8 mouse cellular contexts compared by ENCODE assay signal in the genomic region with DNA sequence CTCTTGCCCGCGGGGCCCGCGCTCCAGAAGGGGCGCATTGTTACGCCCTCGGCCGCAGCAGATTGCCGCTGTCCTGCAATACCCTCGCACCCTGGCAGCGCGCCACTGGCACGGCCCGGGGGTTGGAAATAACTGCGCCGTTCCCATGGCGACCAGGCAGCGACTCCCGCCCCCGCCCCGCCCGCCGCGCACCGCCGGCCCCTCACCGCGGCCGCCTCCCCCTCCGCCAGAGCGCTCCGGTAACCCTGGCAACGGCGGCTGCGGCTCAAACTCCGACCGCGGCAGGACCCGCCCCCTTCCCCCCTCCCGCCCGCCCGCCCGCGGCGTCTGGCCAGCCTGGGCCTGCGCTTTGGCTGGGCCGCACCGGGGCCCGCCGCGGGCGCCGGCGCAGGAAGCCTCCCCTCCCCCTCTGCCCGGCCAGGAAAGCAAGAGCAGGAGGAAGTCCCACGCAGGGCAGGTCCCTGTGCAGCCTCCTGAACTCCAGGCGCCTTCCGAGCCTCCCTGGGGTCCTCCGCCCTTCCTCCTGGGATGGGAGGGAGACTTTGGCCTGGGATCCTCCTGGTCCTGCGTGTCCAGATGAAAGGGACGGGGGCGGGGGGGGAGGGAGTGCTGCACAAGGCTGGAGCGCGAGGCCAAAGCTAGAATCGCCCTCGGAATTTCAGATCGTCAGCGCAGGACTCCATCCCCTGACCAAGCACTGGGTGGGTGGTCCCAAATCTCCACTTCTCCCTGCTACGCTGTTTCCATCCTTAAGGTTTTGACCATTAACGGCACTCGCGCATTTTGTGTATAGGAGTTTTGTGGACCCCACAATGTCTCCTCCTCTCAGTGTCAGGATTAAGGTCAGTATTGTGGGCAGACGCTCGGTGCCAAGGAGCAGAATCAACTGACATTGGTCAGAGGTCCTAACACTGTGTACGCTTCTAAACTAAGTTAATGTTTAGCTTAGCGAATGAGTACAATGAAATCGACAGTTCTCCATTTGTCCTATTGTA. TPM values are rescaled to one million over a fixed set of nuclear protein-coding genes. Genes with fewer than 3 reads are reported as not detected.
DNase-seq lines count a peak whose midpoint lies in the region; ATAC-seq lines count a peak whose summit lies in the region.

No protein-coding gene starts in this region.

- DNase-seq in embryonic facial prominence, embryonic 10.5 days (ENCODE audit: low spot score), result peak; percentile 99
- DNase-seq in heart, adult 8-10 months (ENCODE audit: low spot score), result peak; percentile 91
- DNase-seq in kidney, adult 9 months, result peak; percentile 95
- peak; percentile 90 for DNase-seq in liver
- DNase-seq in monocyte, adult 2 months (ENCODE audit: low read depth in 1 of 2, low spot score in 2 of 2), result peak; percentile 64 to 82
- peak; percentile 69 to 71 for DNase-seq in spleen, postnatal 14 days (ENCODE audit: low spot score in 2 of 2)

- peak overlapping the region; percentile 98 for H3K27ac ChIP-seq in embryonic facial prominence, embryonic 10.5 days (replicated peaks)

- H3K36me3 ChIP-seq in erythroblast, embryonic 14.5 days (ENCODE audit: control insufficient read depth), result no peaks in the 10 kb centered on the region
- no peaks in the 10 kb centered on the region for H3K36me3 ChIP-seq in embryonic facial prominence, embryonic 10.5 days (replicated peaks)

- ATAC-seq in erythroblast, adult 5-6 weeks (replicated peaks; ENCODE audit: low FRiP score, poor library complexity, severe bottlenecking), result no peak

- H3K27me3 ChIP-seq in erythroblast, embryonic 14.5 days (ENCODE audit: control insufficient read depth), result peaks cover 74% of the 10 kb centered on the region
- H3K27me3 ChIP-seq in embryonic facial prominence, embryonic 10.5 days (replicated peaks; ENCODE audit: low read depth, poor library complexity, severe bottlenecking), result peaks cover 5% of the 10 kb centered on the region

- WGBS in embryonic facial prominence, embryonic 10.5 days, result under 1% methylated on average over 76 of the region's 77 CpGs

- no peaks in the 10 kb centered on the region for H3K9me3 ChIP-seq in erythroblast, embryonic 14.5 days (ENCODE audit: control insufficient read depth, low read length)
- no peaks in the 10 kb centered on the region for H3K9me3 ChIP-seq in embryonic facial prominence, embryonic 10.5 days

- peak overlapping the region; percentile 62 for H3K4me3 ChIP-seq in erythroblast, embryonic 14.5 days (replicated peaks)
- H3K4me3 ChIP-seq in embryonic facial prominence, embryonic 10.5 days, result peak overlapping the region; percentile 61

- H3K4me1 ChIP-seq in erythroblast, embryonic 14.5 days (ENCODE audit: control insufficient read depth), result peaks cover 33% of the 10 kb centered on the region
- peaks cover 74% of the 10 kb centered on the region for H3K4me1 ChIP-seq in embryonic facial prominence, embryonic 10.5 days

RNA-seq across cellular contexts. Expression of gene Ier5, which starts 15.9 kb away (rescaled TPM):
- polyA plus RNA-seq in erythroblast, embryonic 14.5 days (2012), result 7.6 and 7.7 TPM in 2 replicates
- 7.5 and 9.0 TPM in 2 replicates for total RNA-seq in erythroblast, adult 5-6 weeks (2015; ENCODE audit: low replicate concordance)
- 7.6 and 9.8 TPM in 2 replicates for total RNA-seq in erythroblast, adult 5-6 weeks (2017; ENCODE audit: low replicate concordance)
- polyA plus RNA-seq in embryonic facial prominence, embryonic 10.5 days (2016; fragmentation: Nextera tagmentation; extraction: Ambion mirVana), result 4.4 TPM in 2 replicates
- 10 to 100 TPM; 10.3 to 22.4 (median 13.3) TPM for total RNA-seq in heart, adult 8-10 months (2022)
